Mouse (Mus musculus) gastrocnemius, adult 8-10 months (tissue): ENCODE data around the gene Npepps. TPM values are rescaled to one million over a fixed set of nuclear protein-coding genes. Genes with fewer than 3 reads are reported as not detected.

Source experiments
- DNase-seq, 2 experiments: peaks; one replicate each; pipeline ENCODE4 v3.0.0; 2022; ENCODE audit warnings: low spot score in 2 of 2
- total RNA-seq, 4 experiments: library from RNA; stranded (reverse); gene quantifications; 2 replicates each; pipeline ENCODE4 v1.2.4; 2022

Gene Npepps
- total RNA-seq, 4 experiments from 2014 or later: 59.5 to 73.9 (median 62.8) TPM

- peak; percentile 97 to 99 for DNase-seq
Observed at GRCm38 (mm10) chr11:97187764-97188642, 92.4 kb downstream of the Npepps start, which contains the start of gene Kpnb1. Gene Kpnb1, minus strand, starts transcription at chr11:97187881.

- peak; percentile 92 to 96 for DNase-seq
Observed at GRCm38 (mm10) chr11:97186947-97187763, 93.3 kb downstream of the Npepps start.

GRCm38 (mm10) chr11:97185704-97186614 is 94.5 kb downstream of the Npepps start:
- DNase-seq: no peak

- no peak for DNase-seq
Observed at GRCm38 (mm10) chr11:97184875-97185274, 95.6 kb downstream of the Npepps start.

- DNase-seq: no peak
Observed at GRCm38 (mm10) chr11:97182446-97182845, 98.0 kb downstream of the Npepps start.

- DNase-seq: no peak
Observed at GRCm38 (mm10) chr11:97181061-97181460, 99.4 kb downstream of the Npepps start.

- no peak for DNase-seq
Observed at GRCm38 (mm10) chr11:97178198-97178597, 102.2 kb downstream of the Npepps start.

GRCm38 (mm10) chr11:97176851-97177250 is 103.6 kb downstream of the Npepps start:
- DNase-seq: no peak

- DNase-seq: no peak
Observed at GRCm38 (mm10) chr11:97175499-97175898, 104.9 kb downstream of the Npepps start.

GRCm38 (mm10) chr11:97160341-97160740 is 120.1 kb downstream of the Npepps start:
- DNase-seq: no peak

- no peak for DNase-seq
Observed at GRCm38 (mm10) chr11:97156999-97157398, 123.4 kb downstream of the Npepps start.

Other genes with a start within 250 kb of the Npepps start
- not detected for gene Lrrc46, start 239.2 kb downstream of the Npepps start, total RNA-seq
- 10 to 100 TPM; 44.1 to 52.7 (median 45.6) TPM for gene Mrpl10, start 239.1 kb downstream of the Npepps start, total RNA-seq
- gene Osbpl7, start 230.0 kb downstream of the Npepps start, total RNA-seq: 1 to 10 TPM; 3.0 to 4.5 (median 3.2) TPM
- gene Tbx21, start 165.3 kb downstream of the Npepps start, total RNA-seq: under 1 TPM; 0.19 to 0.58 (median 0.39) TPM
- 1 to 10 TPM; 2.5 to 8.7 (median 5.1) TPM for gene Tbkbp1, start 129.1 kb downstream of the Npepps start, total RNA-seq
- 10 to 100 TPM; 44.0 to 55.2 (median 46.2) TPM for gene Kpnb1, start 92.8 kb downstream of the Npepps start, total RNA-seq
- gene Mrpl45, start 35.1 kb upstream of the Npepps start, total RNA-seq: 10 to 100 TPM; 31.8 to 39.5 (median 36.0) TPM
- under 1 TPM in 1 of 4 experiments, not detected in 3; 0.05 TPM for gene Gpr179, start 71.4 kb upstream of the Npepps start, total RNA-seq
- gene Socs7, start 81.9 kb upstream of the Npepps start, total RNA-seq: 10 to 100 TPM; 48.4 to 53.5 (median 51.7) TPM
- gene Arhgap23, start 134.9 kb upstream of the Npepps start, total RNA-seq: 1 to 10 TPM; 3.4 to 5.2 (median 4.5) TPM
- not detected for gene 4933428G20Rik, start 219.7 kb upstream of the Npepps start, total RNA-seq